Mouse (Mus musculus) spleen, embryonic (tissue): ENCODE data around the gene Exosc7.

ENCODE experiments used
- CTCF ChIA-PET: fragments of 350-600 bp; sonication (Branson Sonifier 250); formaldehyde crosslinking; loops from one replicate; lab custom pipeline; 2022; lab: Charles Lee

The Exosc7 gene

GRCm38 (mm10) chr9:123183226-123183625 lies 70.2 kb downstream of the Exosc7 start:
- CTCF ChIA-PET, result no interaction called here

GRCm38 (mm10) chr9:123185546-123185945 lies 72.5 kb downstream of the Exosc7 start:
- CTCF ChIA-PET, result no interaction called here
